Mouse (Mus musculus) heart, embryonic 10.5 days (tissue): ENCODE results near the gene Acad9. TPM values are rescaled to one million over a fixed set of nuclear protein-coding genes. Genes with fewer than 3 reads are reported as not detected.
"Not testable (repeated sequence)": the region's sequence is repeated elsewhere in the genome, so short reads cannot be mapped to it uniquely, and the experiment has no call there.

Experiments
- DNase-seq: peaks from one replicate; pipeline ENCODE4 v3.0.0-alpha.2; 2017; ENCODE audit warnings: low spot score
- H3K27ac ChIP-seq: fragments of 300-500 bp; sonication (generic); 2 replicates; pipeline ENCODE4 v1.5.1; 2016; ENCODE audit warnings: mild to moderate bottlenecking
- H3K27me3 ChIP-seq: fragments of 300-500 bp; sonication (generic); 2 replicates; pipeline ENCODE4 v1.6.1; 2016; ENCODE audit warnings: mild to moderate bottlenecking; ENCODE audit not compliant: poor library complexity, insufficient read depth, severe bottlenecking
- H3K36me3 ChIP-seq: fragments of 300-500 bp; sonication (generic); 2 replicates; pipeline ENCODE4 v1.6.1; 2016; ENCODE audit warnings: mild to moderate bottlenecking, moderate library complexity
- H3K4me1 ChIP-seq: fragments of 300-500 bp; sonication (generic); 2 replicates; pipeline ENCODE4 v1.6.1; 2016; ENCODE audit warnings: mild to moderate bottlenecking
- H3K4me3 ChIP-seq: fragments of 300-500 bp; sonication (generic); 2 replicates; pipeline ENCODE4 v1.5.1; 2016; ENCODE audit warnings: mild to moderate bottlenecking, moderate library complexity
- H3K9me3 ChIP-seq: fragments of 300-500 bp; sonication (generic); 2 replicates; pipeline ENCODE4 v1.6.1; 2016; ENCODE audit warnings: mild to moderate bottlenecking, moderate library complexity
- WGBS: fragments of 180-500 bp; shearing (Covaris S2); methylation state at CpG from one replicate; pipeline ENCODE4 v1.1.7; 2016; 5-methylcytosine and 5-hydroxymethylcytosine counted together
- polyA plus RNA-seq: library from polyadenylated mRNA; unstranded; fragments of >200 nt; fragmentation: Nextera tagmentation; extraction: Ambion mirVana; gene quantifications from 2 replicates; pipeline ENCODE4 v1.2.1, GENCODE M21; 2016

Acad9 gene
- polyA plus RNA-seq, 1 experiment from 2014 or later, result 73.4 TPM

DNA sequence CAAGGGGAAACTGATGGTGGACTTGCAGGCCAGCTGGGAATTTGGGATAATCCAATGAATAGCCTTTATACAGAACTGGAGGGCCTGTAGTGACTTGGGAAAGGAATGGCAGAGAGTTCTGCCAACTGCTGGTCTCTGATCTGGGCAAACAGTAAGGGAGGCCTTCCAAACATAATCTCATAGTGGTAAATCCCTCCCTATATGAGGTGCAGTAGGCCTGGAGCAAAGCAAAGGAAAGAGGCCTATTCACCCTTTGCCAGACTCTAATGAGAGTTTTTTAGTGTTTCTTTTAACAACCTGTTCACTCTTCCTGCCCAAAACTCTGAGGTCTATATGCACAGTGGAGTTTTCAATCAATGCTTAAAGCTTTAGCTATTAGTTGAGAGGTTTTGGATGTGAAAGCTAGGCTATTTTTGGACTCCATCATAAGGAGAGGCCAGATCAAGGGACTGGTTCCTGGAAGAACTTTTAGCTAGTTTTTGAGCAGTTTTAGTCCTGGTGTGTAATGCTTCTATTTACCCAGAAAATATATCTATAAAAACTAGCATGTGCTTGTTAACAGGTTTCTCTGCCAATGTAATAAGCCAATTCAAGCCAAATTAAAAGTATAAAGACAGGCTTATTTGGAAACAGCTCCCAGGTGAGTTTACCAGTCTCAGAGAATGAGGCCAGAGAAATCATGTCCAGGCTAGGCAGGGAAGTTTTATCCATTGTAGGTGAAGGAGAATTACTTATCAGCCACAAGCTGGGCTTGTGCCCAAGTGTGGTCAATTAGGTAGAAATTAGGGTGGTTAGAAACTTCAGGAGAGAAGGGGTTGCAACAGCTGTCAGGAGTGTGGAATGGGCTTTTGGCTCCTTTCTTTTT is 54.1 kb downstream of the Acad9 start:
- Histone ChIP-seq H3K36me3 (no peaks in the 10 kb centered on the region), H3K9me3 (no peaks in the 10 kb centered on the region), H3K27ac (no peak overlapping the region), H3K27me3 (no peaks in the 10 kb centered on the region), H3K4me1 (no peaks in the 10 kb centered on the region), H3K4me3 (no peak overlapping the region)
- no peak for DNase-seq

GRCm38 (mm10) chr3:36126176-36126575 is 60.4 kb downstream of the Acad9 start:
- not testable (repeated sequence) for H3K4me1 ChIP-seq, H3K9me3 ChIP-seq, H3K4me3 ChIP-seq, DNase-seq, H3K36me3 ChIP-seq, H3K27me3 ChIP-seq, H3K27ac ChIP-seq
- WGBS, result 87% methylated on average over 9 of the region's 9 CpGs

DNA sequence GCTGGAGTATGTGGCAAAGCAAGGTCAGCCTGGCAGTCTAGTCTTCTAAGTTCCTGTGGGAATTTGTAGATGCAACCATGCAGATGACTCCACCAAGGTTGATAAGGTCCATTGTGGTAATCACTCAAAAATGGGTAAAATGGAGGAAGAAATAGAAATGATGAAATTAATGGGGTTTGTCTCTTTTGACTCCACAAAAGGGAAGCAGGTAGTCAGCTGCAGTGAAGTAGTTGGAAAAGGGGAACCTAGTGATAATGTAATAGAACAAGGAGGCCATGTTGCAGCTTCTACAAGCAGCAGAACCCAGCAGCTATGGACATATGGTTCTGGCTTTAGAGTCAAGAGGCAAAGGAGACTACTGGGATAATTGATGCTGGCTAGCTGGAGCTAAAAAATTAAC is 70.4 kb downstream of the Acad9 start:
- Histone ChIP-seq H3K27me3 (no peaks in the 10 kb centered on the region), H3K36me3 (no peaks in the 10 kb centered on the region), H3K9me3 (no peaks in the 10 kb centered on the region), H3K4me3 (no peak overlapping the region), H3K27ac (no peak overlapping the region), H3K4me1 (no peaks in the 10 kb centered on the region)
- no peak for DNase-seq

- Histone ChIP-seq H3K4me1 (no peaks in the 10 kb centered on the region), H3K4me3 (no peak overlapping the region), H3K27ac (no peak overlapping the region), H3K9me3 (no peaks in the 10 kb centered on the region), H3K27me3 (no peaks in the 10 kb centered on the region), H3K36me3 (no peaks in the 10 kb centered on the region)
- no peak for DNase-seq
- WGBS, result 55% methylated on average over 2 of the region's 2 CpGs
Observed at GRCm38 (mm10) chr3:36137560-36137959, 71.8 kb downstream of the Acad9 start.

DNA sequence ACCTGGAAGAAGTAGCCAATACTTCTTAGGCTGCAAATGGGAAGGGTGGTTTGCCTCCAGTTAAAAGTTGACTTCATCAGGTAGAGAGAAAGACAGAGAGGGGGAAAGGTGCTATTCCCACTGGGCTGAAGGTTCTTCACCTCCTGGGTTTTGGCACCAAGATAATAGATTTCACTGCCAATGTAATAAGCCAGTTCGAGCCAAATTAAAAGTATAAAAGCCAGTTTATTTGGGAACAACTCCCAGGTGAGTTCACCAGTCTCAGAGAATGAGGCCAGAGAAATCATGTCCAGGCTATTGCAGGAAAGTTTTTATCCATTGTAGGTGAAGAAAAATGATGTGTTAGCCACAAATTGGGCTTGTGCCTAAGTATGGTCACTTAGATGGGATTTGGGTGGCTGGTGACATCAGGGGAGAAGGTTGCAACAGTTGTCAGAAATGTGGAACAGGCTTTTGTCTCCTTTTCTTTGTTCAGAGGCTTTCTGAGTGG is 72.4 kb downstream of the Acad9 start:
- Histone ChIP-seq H3K27ac (no peak overlapping the region), H3K36me3 (no peaks in the 10 kb centered on the region), H3K9me3 (no peaks in the 10 kb centered on the region), H3K4me3 (no peak overlapping the region), H3K27me3 (no peaks in the 10 kb centered on the region), H3K4me1 (no peaks in the 10 kb centered on the region)
- no peak for DNase-seq
- 71% methylated on average over 1 of the region's 1 CpGs for WGBS

DNA sequence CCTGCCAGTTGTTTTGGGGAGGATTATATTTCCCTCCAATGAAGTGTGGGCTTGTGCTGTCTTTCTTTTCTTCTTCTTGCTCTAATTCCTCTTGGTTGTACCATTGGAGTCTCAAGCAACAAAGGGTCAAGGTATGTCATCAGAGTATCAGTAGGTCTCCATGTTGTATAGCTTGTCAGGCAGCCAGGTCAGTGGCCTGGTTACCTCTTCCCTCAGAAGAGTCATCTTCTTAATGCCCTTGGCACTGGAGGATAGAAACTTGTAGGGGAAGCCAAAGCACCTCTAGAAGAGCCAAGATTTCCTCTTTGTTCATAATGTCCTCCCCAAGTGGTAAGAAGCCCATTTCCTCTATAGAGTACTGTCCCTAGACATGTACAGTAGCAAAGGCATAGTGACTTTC is 73.2 kb downstream of the Acad9 start:
- H3K4me3 ChIP-seq, result no peak overlapping the region
- H3K36me3 ChIP-seq, result no peaks in the 10 kb centered on the region
- H3K4me1 ChIP-seq, result no peaks in the 10 kb centered on the region
- no peak overlapping the region for H3K27ac ChIP-seq
- H3K27me3 ChIP-seq, result no peaks in the 10 kb centered on the region
- no peaks in the 10 kb centered on the region for H3K9me3 ChIP-seq
- no peak for DNase-seq

Other genes with a start within 250 kb of the Acad9 start
- 80.2 and 89.6 TPM in 2 replicates for gene Dcun1d1, start 128.5 kb upstream of the Acad9 start, polyA plus RNA-seq
- gene Mccc1, start 65.3 kb upstream of the Acad9 start, polyA plus RNA-seq, result 45.5 and 48.9 TPM in 2 replicates
- gene Ccdc144b, start 12.4 kb upstream of the Acad9 start, polyA plus RNA-seq, result 0.02 TPM in 1 of 2 replicates, not detected in the other
- 4.5 and 5.4 TPM in 2 replicates for gene D3Ertd254e, start 85.0 kb downstream of the Acad9 start, polyA plus RNA-seq
- 0.10 TPM in 1 of 2 replicates, not detected in the other for gene Qrfpr, start 156.3 kb downstream of the Acad9 start, polyA plus RNA-seq